Mouse (Mus musculus) stomach, postnatal 0 days (tissue): Measurements from ENCODE around the gene Rfx3.

ENCODE experiments used
- CTCF ChIP-seq: IDR thresholded peaks from 2 replicates; pipeline ENCODE4 v1.5.1; 2016; ENCODE audit warnings: antibody characterized with exemption, low read depth, mild to moderate bottlenecking, moderate library complexity
- EP300 ChIP-seq: optimal IDR thresholded peaks from 2 replicates; pipeline ENCODE3; 2016; ENCODE audit warnings: antibody characterized with exemption

DNA sequence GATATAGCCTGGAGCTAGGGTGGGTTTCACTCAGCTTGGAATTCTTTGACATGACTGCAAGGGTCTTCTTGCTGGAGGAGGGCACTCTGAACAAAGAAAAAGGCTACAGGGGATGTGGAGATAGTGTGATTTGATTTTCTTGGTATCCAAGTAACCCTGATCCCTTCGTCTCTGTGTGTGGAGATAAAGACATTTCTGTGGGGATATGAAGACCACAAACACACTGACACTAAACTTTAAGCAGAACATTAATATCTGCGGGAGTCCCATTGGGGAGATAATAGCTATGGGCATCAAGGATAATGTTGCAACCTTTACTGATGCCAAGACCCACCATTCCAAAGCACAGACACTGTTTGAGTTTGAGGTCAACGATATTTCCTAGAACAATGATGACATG, 49.7 kb downstream of the Rfx3 start:
- no peak for TF ChIP-seq EP300
- TF ChIP-seq CTCF: no peak
